Mouse (Mus musculus): Measurements from ENCODE around the gene Actr8. TPM values are rescaled to one million over a fixed set of nuclear protein-coding genes. Genes with fewer than 3 reads are reported as not detected.

Gene Actr8
- total RNA-seq, 2 experiments from 2014 or later, result 71.7 to 74.3 TPM

GRCm38 (mm10) chr14:29994976-29995375, 16.8 kb downstream of the Actr8 start:
- DNase-seq (ENCODE audit: low spot score in 2 of 2), result no peak

- no peak for DNase-seq (ENCODE audit: low spot score in 2 of 2)
Measured at GRCm38 (mm10) chr14:29996000-29996751, 18.0 kb downstream of the Actr8 start.

GRCm38 (mm10) chr14:29997345-29997744, 19.2 kb downstream of the Actr8 start:
- no peak for DNase-seq (ENCODE audit: low spot score in 2 of 2)

- no peak for DNase-seq (ENCODE audit: low spot score in 2 of 2)
Measured at GRCm38 (mm10) chr14:29998747-29999474, 20.8 kb downstream of the Actr8 start.

GRCm38 (mm10) chr14:29999475-29999811, 21.3 kb downstream of the Actr8 start:
- DNase-seq (ENCODE audit: low spot score in 2 of 2), result no peak

- DNase-seq (ENCODE audit: low spot score in 2 of 2), result no peak
Measured at GRCm38 (mm10) chr14:30008733-30009575, 30.8 kb downstream of the Actr8 start, which contains the start of the genes Il17rb and Chdh. Il17rb (minus strand) TSS chr14:30008896. Chdh (plus strand) TSS chr14:30009023.

- DNase-seq (ENCODE audit: low spot score in 2 of 2), result peak; percentile 46 to 67
Measured at GRCm38 (mm10) chr14:30009864-30010560, 31.9 kb downstream of the Actr8 start.

- DNase-seq (ENCODE audit: low spot score in 2 of 2), result peak in 1 of 2 experiments; percentile 55
Measured at GRCm38 (mm10) chr14:30011886-30012560, 33.9 kb downstream of the Actr8 start.

GRCm38 (mm10) chr14:30014487-30014886, 36.4 kb downstream of the Actr8 start:
- DNase-seq (ENCODE audit: low spot score in 2 of 2), result no peak

GRCm38 (mm10) chr14:30015008-30015407, 36.9 kb downstream of the Actr8 start:
- no peak for DNase-seq (ENCODE audit: low spot score in 2 of 2)

GRCm38 (mm10) chr14:30016666-30017065, 38.5 kb downstream of the Actr8 start:
- no peak for DNase-seq (ENCODE audit: low spot score in 2 of 2)

- no peak for DNase-seq (ENCODE audit: low spot score in 2 of 2)
Measured at GRCm38 (mm10) chr14:30017794-30018462, 39.8 kb downstream of the Actr8 start.

- no peak for DNase-seq (ENCODE audit: low spot score in 2 of 2)
Measured at GRCm38 (mm10) chr14:30018463-30018801, 40.3 kb downstream of the Actr8 start.

- no peak for DNase-seq (ENCODE audit: low spot score in 2 of 2)
Measured at GRCm38 (mm10) chr14:30018846-30019245, 40.7 kb downstream of the Actr8 start.

- no peak for DNase-seq (ENCODE audit: low spot score in 2 of 2)
Measured at GRCm38 (mm10) chr14:30019375-30019774, 41.2 kb downstream of the Actr8 start.

GRCm38 (mm10) chr14:30019792-30020575, 41.8 kb downstream of the Actr8 start:
- DNase-seq (ENCODE audit: low spot score in 2 of 2), result no peak

- no peak for DNase-seq (ENCODE audit: low spot score in 2 of 2)
Measured at GRCm38 (mm10) chr14:30022471-30022870, 44.3 kb downstream of the Actr8 start.

- no peak for DNase-seq (ENCODE audit: low spot score in 2 of 2)
Measured at GRCm38 (mm10) chr14:30024387-30024786, 46.2 kb downstream of the Actr8 start.

GRCm38 (mm10) chr14:30027378-30027777, 49.2 kb downstream of the Actr8 start:
- DNase-seq (ENCODE audit: low spot score in 2 of 2), result no peak
